28 mouse cellular contexts compared by ENCODE assay signal in genomic region chr19:46094144-46094543, GRCm38 (mm10). TPM values are rescaled to one million over a fixed set of nuclear protein-coding genes. Genes with fewer than 3 reads are reported as not detected.
DNase-seq lines count a peak whose midpoint lies in the region; TF ChIP-seq lines count a peak whose summit lies in the region.
"Had no signal": no experiment of that assay in that cellular context is flagged by ENCODE, and none has a peak within 500 bp of the region (broad histone marks: within the 10 kb centered on the region; RNA-seq: fewer than 3 reads in every experiment).

No protein-coding gene starts in this region.

- no peaks in the 10 kb centered on the region for H3K36me3 ChIP-seq in MEL (ENCODE audit: control insufficient read depth in 1 of 2, insufficient read depth in 2 of 2, low read length in 2 of 2)
- H3K36me3 ChIP-seq: embryonic facial prominence, embryonic 10.5 days; embryonic facial prominence, embryonic 12.5 days; forebrain, embryonic 15.5 days; G1E had no signal

- no peaks in the 10 kb centered on the region for H3K79me2 ChIP-seq in MEL (ENCODE audit: control insufficient read depth, insufficient read depth, low read length, poor library complexity)

- peaks cover 0 to 2% of the 10 kb centered on the region in 2 experiments; a peak in 2 of 4 replicates for H3K27me3 ChIP-seq in MEL (ENCODE audit: control insufficient read depth in 1 of 2, insufficient read depth in 2 of 2, low read length in 2 of 2)
- H3K27me3 ChIP-seq: embryonic facial prominence, embryonic 12.5 days; forebrain, embryonic 13.5 days; forebrain, embryonic 15.5 days had no signal

- peak; percentile 7; the same call in 1 of the 2 replicates for TF ChIP-seq RAD21 in MEL (IDR thresholded peaks at IDR 0.05; ENCODE audit: low read depth, low read length)

- peak in 2 of 3 experiments; percentile 11 to 17; a peak in 1 of 6 replicates for TF ChIP-seq CTCF in MEL (IDR thresholded peaks at IDR 0.05 in 2 of 3, conservative IDR thresholded peaks at IDR 0.05 in 1 of 3; ENCODE audit: control insufficient read depth in 1 of 3, insufficient read depth in 1 of 3, low read depth in 2 of 3, low read length in 3 of 3, poor library complexity in 1 of 3, severe bottlenecking in 1 of 3)

- H3K27ac ChIP-seq in MEL (ENCODE audit: control insufficient read depth, low read depth, low read length): no peak overlapping the region
- H3K27ac ChIP-seq: embryonic facial prominence, embryonic 10.5 days; embryonic facial prominence, embryonic 12.5 days; forebrain, embryonic 13.5 days; forebrain, embryonic 15.5 days had no signal

- DNase-seq in heart, adult 11 months: peak; percentile 27
- no peak for DNase-seq in heart, adult 18-20 months
- peak; percentile 51 for DNase-seq in ES-CJ7 (ENCODE audit: low read depth, low spot score)
- peak; percentile 28 for DNase-seq in MEL (ENCODE audit: low read depth, low spot score)
- DNase-seq in cerebellum, adult 11 months: no peak
- DNase-seq in urinary bladder, postnatal 14 days (ENCODE audit: low spot score): no peak
- DNase-seq: adrenal gland, adult 8-10 months; adrenal gland, postnatal 14 days; adrenal gland, postnatal 36 days; B cell, adult 2 months; cerebellum, adult 18-20 months; cerebellum, adult 8-10 months; cerebellum, adult 9-11 months; cerebellum, postnatal 14 days; cerebellum, postnatal 36 days; embryo, embryonic 11 days; forebrain, postnatal 0 days had no signal

- no peak overlapping the region for H3K4me3 ChIP-seq in MEL (ENCODE audit: control insufficient read depth in 1 of 2, insufficient read depth in 1 of 2, low read depth in 2 of 2, low read length in 2 of 2)
- H3K4me3 ChIP-seq: embryonic facial prominence, embryonic 10.5 days; embryonic facial prominence, embryonic 12.5 days; forebrain, embryonic 13.5 days; forebrain, embryonic 15.5 days had no signal

- no peak overlapping the region for H3K9ac ChIP-seq in MEL (ENCODE audit: control insufficient read depth, low read depth, low read length, poor library complexity, severe bottlenecking)
- H3K9ac ChIP-seq: embryonic facial prominence, embryonic 12.5 days; forebrain, embryonic 13.5 days; forebrain, embryonic 15.5 days; forebrain, postnatal 0 days had no signal

- TF ChIP-seq EP300 in MEL (IDR thresholded peaks at IDR 0.05; ENCODE audit: low read depth in 1 of 2, low read length in 2 of 2): no peak

- TF ChIP-seq POLR2A in MEL (IDR thresholded peaks at IDR 0.05; ENCODE audit: control insufficient read depth in 1 of 2, insufficient read depth in 1 of 2, low read depth in 1 of 2, low read length in 2 of 2, poor library complexity in 1 of 2): no peak

- no peaks in the 10 kb centered on the region for H3K9me3 ChIP-seq in MEL (replicated peaks; ENCODE audit: insufficient read depth, low read length)
- H3K9me3 ChIP-seq: embryonic facial prominence, embryonic 10.5 days; embryonic facial prominence, embryonic 12.5 days; forebrain, embryonic 13.5 days; forebrain, embryonic 15.5 days; G1E had no signal

- H3K4me1 ChIP-seq in MEL (ENCODE audit: control insufficient read depth in 1 of 2, insufficient read depth in 2 of 2, low read length in 2 of 2): no peaks in the 10 kb centered on the region
- H3K4me1 ChIP-seq: embryonic facial prominence, embryonic 10.5 days; embryonic facial prominence, embryonic 12.5 days; forebrain, embryonic 13.5 days; forebrain, embryonic 15.5 days had no signal

TF ChIP-seq in MEL, 35 proteins besides CTCF, POLR2A, EP300 and RAD21:
- TF ChIP-seq ZNF384 (IDR thresholded peaks at IDR 0.05; ENCODE audit: low read depth, low read length) (peak; percentile 29; the same call in 1 of the 2 replicates), NELFE (IDR thresholded peaks at IDR 0.05; ENCODE audit: low read depth, low read length) (no peak)

RNA-seq across cellular contexts. Expression of gene Nolc1, which starts 18.5 kb away (rescaled TPM):
- total RNA-seq in heart, adult 18-20 months (2021): 10 to 100 TPM; 17.9 to 19.1 TPM
- total RNA-seq in MEL (2012; rRNA removed): 276 and 294 TPM in 2 replicates
- 100 to 1,000 TPM; 213 to 753 TPM for polyA plus RNA-seq in MEL (2012; ENCODE audit: insufficient read depth in 1 of 2, insufficient read length in 2 of 2, low read depth in 1 of 2, low replicate concordance in 2 of 2, missing spikeins in 1 of 2)

RNA-seq across cellular contexts. Expression of gene Elovl3, which starts 37.6 kb away (rescaled TPM):
- 1 to 10 TPM in 1 of 2 experiments, not detected in 1; 5.1 TPM for total RNA-seq in heart, adult 18-20 months (2021)
- total RNA-seq in MEL (2012; rRNA removed): 1.2 and 1.4 TPM in 2 replicates
- 1 to 10 TPM in 1 of 2 experiments, not detected in 1; 2.3 TPM for polyA plus RNA-seq in MEL (2012; ENCODE audit: insufficient read depth in 1 of 2, insufficient read length in 2 of 2, low read depth in 1 of 2, low replicate concordance in 2 of 2, missing spikeins in 1 of 2)
- total RNA-seq: CH12.LX; common myeloid progenitor, adult 5-6 weeks; forebrain, postnatal 0 days; G1E had no signal
- polyA plus RNA-seq: activated CD4-positive, CD25-positive, alpha-beta regulatory T cell, adult 4 months; CD4-positive, CD25-positive, alpha-beta regulatory T cell, adult 4 months; embryonic facial prominence, embryonic 10.5 days; forebrain, embryonic 13.5 days; forebrain, embryonic 15.5 days; G1E had no signal

RNA-seq across cellular contexts. Expression of gene Ldb1, which starts 49.1 kb away (rescaled TPM):
- 10 to 100 TPM; 35.2 to 37.3 TPM for total RNA-seq in heart, adult 18-20 months (2021)
- 299 and 357 TPM in 2 replicates for total RNA-seq in MEL (2012; rRNA removed)
- 100 to 1,000 TPM; 632 to 842 TPM for polyA plus RNA-seq in MEL (2012; ENCODE audit: insufficient read depth in 1 of 2, insufficient read length in 2 of 2, low read depth in 1 of 2, low replicate concordance in 2 of 2, missing spikeins in 1 of 2)

RNA-seq across cellular contexts. Expression of gene Pprc1, which starts 49.5 kb away (rescaled TPM):
- 10 to 100 TPM; 14.2 to 14.9 TPM for total RNA-seq in heart, adult 18-20 months (2021)
- 39.3 and 41.9 TPM in 2 replicates for total RNA-seq in MEL (2012; rRNA removed)
- polyA plus RNA-seq in MEL (2012; ENCODE audit: insufficient read depth in 1 of 2, insufficient read length in 2 of 2, low read depth in 1 of 2, low replicate concordance in 2 of 2, missing spikeins in 1 of 2): 100 to 1,000 TPM in 1 of 2 experiments, 10 to 100 TPM in 1; 27.8 to 135 TPM

RNA-seq across cellular contexts. Expression of gene Pitx3, which starts 54.0 kb away (rescaled TPM):
- total RNA-seq in heart, adult 18-20 months (2021): 1 to 10 TPM; 1.1 to 1.3 TPM
- 0.08 and 0.10 TPM in 2 replicates for total RNA-seq in MEL (2012; rRNA removed)
- under 1 TPM in 1 of 2 experiments, not detected in 1; 0.28 TPM for polyA plus RNA-seq in MEL (2012; ENCODE audit: insufficient read depth in 1 of 2, insufficient read length in 2 of 2, low read depth in 1 of 2, low replicate concordance in 2 of 2, missing spikeins in 1 of 2)
- total RNA-seq: adrenal gland, adult 18-20 months; adrenal gland, postnatal 14 days; CH12.LX; common myeloid progenitor, adult 5-6 weeks; forebrain, postnatal 0 days; G1E had no signal
- polyA plus RNA-seq: activated CD4-positive, CD25-positive, alpha-beta regulatory T cell, adult 4 months; CD4-positive, CD25-positive, alpha-beta regulatory T cell, adult 4 months; forebrain, embryonic 11.5 days; forebrain, embryonic 13.5 days; forebrain, embryonic 15.5 days; G1E had no signal

Comparison
In these comparisons a context has a peak if more than half of its experiments do, and no peak if none do; other contexts are left out.
1. DNase-seq: peak in heart, adult 11 months (single experiment), ES-CJ7 (single experiment) and MEL (single experiment); none in heart, adult 18-20 months (0 of 2), cerebellum, adult 11 months (single experiment) and urinary bladder, postnatal 14 days (single experiment).
2. RNA of gene Nolc1, which starts 18.5 kb away (total RNA-seq): 276 to 294 TPM in MEL; 17.9 to 19.1 TPM in heart, adult 18-20 months; every median in the first group is over 10 times any median in the second.